Mouse (Mus musculus) ovary, postnatal 36 days (tissue): ENCODE measurements around the gene Eno3.

Experiments used
- DNase-seq: peaks from one replicate; pipeline ENCODE4 v3.0.0; 2022; ENCODE audit warnings: low spot score, mixed read lengths

The Eno3 gene

DNA sequence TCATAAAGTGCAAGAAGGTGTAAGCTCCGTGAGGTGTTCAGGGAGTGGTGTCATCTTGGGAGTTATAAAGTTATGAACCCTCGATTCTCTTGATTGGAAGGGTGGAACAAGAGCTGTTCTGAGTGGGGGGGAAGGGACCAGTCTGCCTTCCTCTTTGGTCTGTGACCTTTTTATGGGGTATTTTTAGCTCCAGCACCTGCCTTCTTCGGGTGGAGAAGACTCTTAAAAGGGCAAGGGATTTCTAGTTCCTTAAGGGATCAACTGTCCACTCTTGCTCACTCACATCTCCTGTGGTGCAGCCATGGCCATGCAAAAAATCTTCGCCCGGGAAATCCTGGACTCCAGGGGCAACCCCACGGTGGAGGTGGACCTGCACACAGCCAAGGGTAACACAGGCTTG is 571 bp downstream of the Eno3 start:
- DNase-seq, result no peak

DNA sequence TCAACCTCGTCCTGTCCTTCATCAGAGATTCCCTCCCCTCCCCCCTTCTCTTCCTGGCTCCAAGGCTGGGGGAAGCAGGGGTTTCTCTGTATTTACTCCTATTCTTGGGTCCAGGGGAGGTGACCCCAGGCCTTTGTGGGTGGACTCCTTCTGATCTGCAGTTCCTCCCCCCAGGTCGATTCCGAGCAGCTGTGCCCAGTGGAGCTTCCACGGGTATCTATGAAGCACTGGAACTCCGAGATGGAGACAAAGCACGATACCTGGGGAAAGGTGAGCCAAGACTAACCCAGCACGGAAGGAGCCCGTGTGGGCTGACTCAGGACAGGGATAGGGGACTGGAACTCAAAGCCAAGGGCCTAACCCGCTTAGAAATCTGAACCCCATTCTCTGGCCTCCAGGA is 989 bp downstream of the Eno3 start:
- DNase-seq, result no peak

- no peak for DNase-seq
These were observed 1.5 kb downstream of the Eno3 start for GRCm38 (mm10) chr11:70658521-70658920.

DNA sequence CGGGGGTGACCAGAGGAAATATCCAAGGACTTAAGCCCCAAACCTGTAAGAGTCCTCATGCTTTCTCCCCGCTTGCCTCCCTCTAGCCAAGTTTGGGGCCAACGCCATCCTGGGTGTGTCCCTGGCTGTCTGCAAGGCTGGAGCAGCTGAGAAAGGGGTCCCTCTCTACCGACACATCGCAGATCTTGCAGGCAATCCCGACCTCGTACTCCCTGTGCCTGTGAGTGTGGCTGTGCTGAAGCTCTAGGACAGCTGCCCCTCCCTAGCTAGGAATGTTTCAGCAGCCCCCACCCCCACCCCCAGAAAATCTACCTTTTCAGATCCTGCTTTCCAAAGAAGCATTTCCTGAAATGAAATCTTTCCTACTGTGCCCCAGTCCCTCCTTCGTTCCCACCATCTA is 1.9 kb downstream of the Eno3 start:
- DNase-seq, result no peak

- DNase-seq, result no peak
These were observed 3.6 kb downstream of the Eno3 start for GRCm38 (mm10) chr11:70660571-70660970.

- DNase-seq, result no peak
These were observed 6.1 kb downstream of the Eno3 start for GRCm38 (mm10) chr11:70663101-70663500.

- DNase-seq, result no peak
These were observed 7.0 kb downstream of the Eno3 start for GRCm38 (mm10) chr11:70663957-70664356.

DNA sequence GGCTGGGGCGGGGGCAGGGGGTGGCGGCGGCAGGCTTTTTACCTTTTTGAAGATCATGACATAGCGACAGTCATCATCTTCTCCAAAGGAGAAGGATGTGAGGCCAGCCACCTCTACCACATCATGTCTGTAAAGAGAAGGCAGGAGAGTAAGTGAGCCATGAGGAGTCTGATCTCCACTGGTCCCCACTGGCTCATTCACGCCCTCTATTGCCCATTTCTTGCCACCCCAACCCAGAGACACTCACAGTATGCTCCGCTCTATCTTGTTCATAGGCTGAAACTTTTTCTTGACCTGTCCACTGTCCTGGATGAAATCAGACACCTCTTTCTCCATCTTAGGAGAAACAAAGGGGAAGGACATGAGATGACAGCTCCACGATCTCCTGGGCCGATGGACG is 7.7 kb downstream of the Eno3 start:
- no peak for DNase-seq

DNA sequence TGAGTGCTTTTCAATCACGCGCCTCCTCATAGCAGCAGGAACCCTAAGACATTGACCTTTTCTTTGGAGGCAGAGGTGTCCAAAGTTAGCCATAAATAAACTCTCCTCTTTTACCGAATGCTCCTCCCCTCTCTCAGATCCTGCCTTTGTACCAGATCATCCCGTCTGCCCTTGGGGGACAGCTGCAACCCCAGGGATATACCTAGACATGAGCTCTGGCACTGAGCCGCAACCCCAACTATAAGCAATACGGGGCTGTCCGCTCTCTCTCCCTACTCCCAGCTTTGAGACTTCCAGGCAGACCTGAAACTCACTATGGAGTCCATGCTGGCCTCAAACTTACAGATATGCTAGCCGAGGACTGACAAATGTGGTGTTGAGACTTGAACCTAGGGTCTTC is 9.7 kb downstream of the Eno3 start:
- no peak for DNase-seq

DNA sequence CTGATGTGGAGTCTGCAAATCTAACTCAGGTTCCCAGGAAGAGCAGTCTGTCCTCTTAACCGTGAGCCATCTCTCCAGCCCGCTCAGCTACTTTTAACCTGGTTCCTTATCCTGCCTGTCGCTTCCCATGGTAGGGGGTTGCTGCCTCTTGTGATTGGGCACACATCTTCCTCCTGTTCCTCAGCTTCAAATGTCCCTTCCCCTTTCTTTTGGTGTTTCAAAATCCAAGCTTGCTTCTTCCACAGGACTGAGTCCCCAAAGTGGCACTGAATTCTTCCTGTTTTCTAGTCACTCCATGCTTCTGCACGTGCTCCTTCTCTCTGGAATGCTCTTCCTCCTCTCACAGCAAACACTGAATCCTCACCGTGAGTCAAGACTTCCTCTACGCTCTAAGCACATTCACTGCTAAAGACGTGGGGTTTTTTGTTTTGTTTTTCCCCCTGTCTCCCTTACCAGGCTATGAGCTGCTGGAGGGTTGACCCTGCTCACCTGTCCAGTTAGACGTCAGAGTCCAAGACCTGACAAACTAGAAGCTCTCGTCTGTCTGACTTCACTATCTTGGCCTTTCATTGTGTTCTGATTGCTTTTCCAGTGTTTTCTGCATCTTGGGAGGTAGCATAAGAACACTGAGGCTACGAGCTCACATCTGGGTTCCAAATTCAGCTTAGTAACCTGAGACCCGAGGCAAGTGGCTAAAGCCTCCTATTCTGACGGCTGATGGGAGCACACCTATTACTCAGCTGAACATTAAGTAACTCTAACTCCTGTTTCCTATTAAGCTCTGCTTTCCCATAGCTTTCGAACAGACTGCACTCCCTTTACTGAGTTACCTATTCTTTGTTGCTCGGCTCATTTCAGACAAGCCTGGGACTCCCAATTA is 10.5 kb downstream of the Eno3 start:
- no peak for DNase-seq

DNA sequence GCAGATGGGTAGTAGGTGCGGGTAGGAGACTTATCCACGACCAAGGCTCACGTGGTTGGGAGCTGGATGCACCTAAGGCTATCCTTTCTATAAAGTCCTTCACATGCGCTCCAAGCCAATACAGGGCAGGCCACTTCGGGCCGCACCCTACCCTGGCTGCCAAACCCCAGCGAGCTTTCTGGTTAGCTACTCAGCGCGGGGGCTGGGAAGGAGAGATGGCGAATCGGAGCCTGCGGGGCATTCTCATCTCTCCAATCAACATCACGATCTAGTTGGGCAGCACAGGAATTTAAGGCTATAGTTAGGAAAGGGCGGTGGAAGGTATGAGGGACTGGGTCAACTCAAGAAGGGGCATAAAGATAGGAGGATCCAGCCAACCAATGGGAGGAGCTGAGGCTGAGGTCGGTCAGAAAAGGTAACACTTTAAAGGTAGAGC is 11.4 kb downstream of the Eno3 start:
- DNase-seq, result peak; percentile 70

- DNase-seq, result peak; percentile 92
These were observed 11.9 kb downstream of the Eno3 start, which contains the start of gene Spag7 for GRCm38 (mm10) chr11:70668771-70669505. TSS of gene Spag7 (minus strand) at chr11:70669416.

- peak; percentile 80 for DNase-seq
These were observed 12.8 kb downstream of the Eno3 start for GRCm38 (mm10) chr11:70669582-70670345.

- DNase-seq, result no peak
These were observed 13.5 kb downstream of the Eno3 start for GRCm38 (mm10) chr11:70670483-70670882.

DNA sequence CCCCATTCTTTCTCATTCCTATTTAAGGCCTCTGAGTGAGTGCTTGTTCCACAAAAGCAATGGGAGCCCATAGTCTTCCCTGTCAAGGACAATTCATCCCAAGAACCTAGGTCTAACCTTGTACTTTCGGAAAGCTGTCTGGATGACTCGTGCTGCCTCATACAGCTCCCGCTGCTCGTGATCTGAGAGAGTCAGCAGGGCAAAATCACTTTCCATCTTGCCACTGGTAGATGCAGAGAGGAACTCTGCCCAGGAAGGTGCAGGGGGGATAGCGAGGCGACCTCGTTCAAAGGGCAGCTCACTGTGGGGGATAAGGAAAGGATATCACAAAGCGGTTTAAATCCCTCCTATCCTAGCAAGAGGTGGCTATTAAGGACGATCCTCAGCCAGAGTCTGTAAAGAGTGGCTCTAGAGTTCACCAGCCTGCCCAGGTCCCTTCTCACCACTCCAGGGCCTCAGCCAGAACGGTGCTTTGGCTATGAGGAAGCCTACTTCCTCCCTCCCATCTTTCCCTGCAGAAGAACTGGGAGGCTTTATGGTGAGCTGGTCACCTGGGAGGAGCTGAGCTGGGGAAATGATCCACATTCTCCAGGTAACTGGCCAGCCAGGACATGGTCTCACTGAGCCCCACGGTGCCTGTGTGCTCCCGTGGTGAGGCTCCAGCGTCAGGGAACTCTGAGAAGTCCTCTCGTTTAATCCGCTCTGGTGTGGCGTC is 14.5 kb downstream of the Eno3 start:
- no peak for DNase-seq

DNA sequence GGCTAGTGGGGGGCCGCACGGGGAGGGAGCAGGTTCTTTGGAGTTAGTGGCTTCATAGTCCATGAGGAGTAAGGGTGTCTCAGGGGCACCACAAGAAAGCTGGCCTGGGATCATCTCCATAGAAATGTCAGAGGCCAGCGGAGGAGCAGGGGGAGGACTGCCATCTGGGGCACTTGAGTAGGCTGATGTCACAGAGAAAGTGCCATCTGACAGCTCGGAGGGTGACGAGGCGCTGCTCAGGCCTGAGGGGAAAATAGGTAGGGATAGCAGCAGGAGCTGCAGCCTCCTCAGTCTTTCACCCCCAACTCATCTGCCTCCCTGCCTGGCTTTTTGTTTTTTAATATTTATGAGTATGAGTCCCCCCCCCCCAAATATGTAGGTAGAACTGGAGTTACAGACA is 17.0 kb downstream of the Eno3 start:
- DNase-seq, result no peak

- no peak for DNase-seq
These were observed 17.5 kb downstream of the Eno3 start for GRCm38 (mm10) chr11:70674501-70674900.

GRCm38 (mm10) chr11:70678092-70678491 is 21.1 kb downstream of the Eno3 start:
- no peak for DNase-seq

DNA sequence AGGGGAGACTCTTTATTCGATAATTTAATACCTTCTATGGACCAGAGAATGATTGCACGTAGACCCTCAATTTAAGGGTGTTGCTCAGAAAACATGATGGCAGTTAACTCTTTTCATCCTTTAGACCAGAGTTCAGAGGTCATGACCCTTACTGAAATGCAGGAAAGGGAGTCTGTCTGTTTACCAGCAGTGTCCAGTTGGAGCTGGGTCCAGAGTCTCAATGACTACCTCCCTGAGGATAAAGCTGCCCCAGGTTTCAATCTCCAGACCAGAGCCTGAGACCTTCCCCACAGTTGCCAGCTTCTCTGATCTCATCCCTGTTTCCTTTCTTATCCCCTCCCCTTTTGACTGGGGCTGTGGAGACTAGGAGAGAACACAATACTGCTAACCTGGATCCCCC is 21.6 kb downstream of the Eno3 start:
- DNase-seq, result no peak

GRCm38 (mm10) chr11:70679361-70679760 is 22.4 kb downstream of the Eno3 start:
- DNase-seq, result no peak

DNA sequence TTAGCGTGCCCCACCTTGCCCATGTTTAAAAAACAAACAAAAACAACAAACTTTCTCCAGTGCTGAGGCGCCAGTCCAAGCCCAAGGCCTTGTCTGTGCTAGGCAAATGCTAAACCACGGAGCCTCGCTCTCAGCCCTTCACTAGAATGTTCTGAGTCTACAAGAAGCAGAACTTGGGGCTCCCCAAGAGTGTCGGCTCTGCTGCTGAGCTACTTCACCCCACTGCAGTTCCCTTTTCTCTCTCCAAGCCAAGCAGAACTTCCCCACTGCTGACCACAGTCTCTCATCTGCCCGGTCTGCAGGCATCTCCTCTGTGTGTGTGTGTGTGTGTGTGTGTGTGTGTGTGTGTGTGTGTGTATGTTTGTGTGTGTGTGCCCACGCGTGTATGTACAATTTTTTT is 22.9 kb downstream of the Eno3 start:
- no peak for DNase-seq

DNA sequence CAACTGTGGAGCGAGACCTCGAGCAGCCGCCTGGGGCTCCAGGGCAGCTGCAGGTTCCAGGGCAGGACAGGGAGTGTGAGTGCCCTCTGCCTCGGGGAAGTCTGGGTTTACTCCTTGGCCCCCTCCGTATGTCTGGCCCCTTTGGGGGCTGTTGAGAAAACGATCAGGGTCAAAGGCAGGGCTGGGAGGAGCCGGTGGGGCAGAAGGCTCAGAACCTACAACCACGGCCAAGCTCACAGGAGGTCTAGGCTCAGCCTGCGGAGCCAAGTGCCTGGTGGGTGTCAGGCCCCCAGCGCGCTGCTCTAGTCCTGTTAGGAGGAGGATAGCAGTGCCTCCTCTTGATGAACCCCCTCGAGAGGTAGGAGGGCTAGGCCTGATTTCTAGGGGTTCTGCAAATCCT is 24.2 kb downstream of the Eno3 start:
- DNase-seq, result no peak
